Mouse (Mus musculus) splenic B cell, adult 2 months (primary cell): Measurements from ENCODE around the gene Cbwd1.

Source experiments
- DNase-seq: peaks from one replicate; pipeline ENCODE4 v3.0.0-alpha.2; 2011; ENCODE audit warnings: low read depth, low spot score
- H3K27me3 ChIP-seq: 2 replicates; pipeline ENCODE4 v1.6.1; 2012; ENCODE audit warnings: mild to moderate bottlenecking, low read length, moderate library complexity, mixed read lengths; ENCODE audit not compliant: control insufficient read depth, poor library complexity, insufficient read depth, severe bottlenecking
- H3K36me3 ChIP-seq: 2 replicates; pipeline ENCODE4 v1.6.1; 2012; ENCODE audit warnings: mild to moderate bottlenecking, low read length, moderate library complexity, mixed read lengths; ENCODE audit not compliant: control insufficient read depth, poor library complexity, insufficient read depth, severe bottlenecking

The Cbwd1 gene

GRCm38 (mm10) chr19:24987355-24987754 lies 25.9 kb upstream of the Cbwd1 start:
- no peaks in the 10 kb centered on the region for H3K27me3 ChIP-seq
- no peaks in the 10 kb centered on the region for H3K36me3 ChIP-seq
- DNase-seq: no peak

GRCm38 (mm10) chr19:24985045-24985444 lies 23.6 kb upstream of the Cbwd1 start:
- no peaks in the 10 kb centered on the region for H3K27me3 ChIP-seq
- DNase-seq: no peak
- H3K36me3 ChIP-seq: no peaks in the 10 kb centered on the region

- no peak for DNase-seq
- H3K36me3 ChIP-seq: no peaks in the 10 kb centered on the region
- H3K27me3 ChIP-seq: no peaks in the 10 kb centered on the region
Observed at GRCm38 (mm10) chr19:24983857-24984498, 22.6 kb upstream of the Cbwd1 start.

- no peak for DNase-seq
- no peaks in the 10 kb centered on the region for H3K36me3 ChIP-seq
- H3K27me3 ChIP-seq: no peaks in the 10 kb centered on the region
Observed at GRCm38 (mm10) chr19:24983050-24983449, 21.6 kb upstream of the Cbwd1 start.

- H3K36me3 ChIP-seq: no peaks in the 10 kb centered on the region
- DNase-seq: no peak
Observed at GRCm38 (mm10) chr19:24981294-24981693, 19.9 kb upstream of the Cbwd1 start.

GRCm38 (mm10) chr19:24978852-24979842 lies 17.7 kb upstream of the Cbwd1 start:
- no peaks in the 10 kb centered on the region for H3K36me3 ChIP-seq
- DNase-seq: no peak
- no peaks in the 10 kb centered on the region for H3K27me3 ChIP-seq

More at GRCm38 (mm10) chr19:24981294-24981693, 19.9 kb upstream of the Cbwd1 start:
- no peaks in the 10 kb centered on the region for H3K27me3 ChIP-seq

GRCm38 (mm10) chr19:24977991-24978390 lies 16.6 kb upstream of the Cbwd1 start:
- Histone ChIP-seq H3K27me3 (no peaks in the 10 kb centered on the region), H3K36me3 (no peaks in the 10 kb centered on the region)
- no peak for DNase-seq

- DNase-seq: no peak
- Histone ChIP-seq H3K36me3 (no peaks in the 10 kb centered on the region), H3K27me3 (no peaks in the 10 kb centered on the region)
Observed at GRCm38 (mm10) chr19:24972701-24973390, 11.4 kb upstream of the Cbwd1 start.

GRCm38 (mm10) chr19:24971307-24971706 lies 9.9 kb upstream of the Cbwd1 start:
- DNase-seq: peak; percentile 64
- no peaks in the 10 kb centered on the region for H3K27me3 ChIP-seq

GRCm38 (mm10) chr19:24966941-24967340 lies 5.5 kb upstream of the Cbwd1 start:
- H3K27me3 ChIP-seq: no peaks in the 10 kb centered on the region
- DNase-seq: no peak
- no peaks in the 10 kb centered on the region for H3K36me3 ChIP-seq

More at GRCm38 (mm10) chr19:24971307-24971706, 9.9 kb upstream of the Cbwd1 start:
- no peaks in the 10 kb centered on the region for H3K36me3 ChIP-seq

GRCm38 (mm10) chr19:24966203-24966602 lies 4.8 kb upstream of the Cbwd1 start:
- Histone ChIP-seq H3K27me3 (no peaks in the 10 kb centered on the region), H3K36me3 (no peaks in the 10 kb centered on the region)
- peak; percentile 30 for DNase-seq

- Histone ChIP-seq H3K36me3 (no peaks in the 10 kb centered on the region; the same call in 1 of the 2 replicates), H3K27me3 (no peaks in the 10 kb centered on the region)
- DNase-seq: peak; percentile 85
Observed at GRCm38 (mm10) chr19:24958531-24958930, 2.9 kb downstream of the Cbwd1 start.

- no peaks in the 10 kb centered on the region for H3K27me3 ChIP-seq
- H3K36me3 ChIP-seq: no peaks in the 10 kb centered on the region; the same call in 1 of the 2 replicates
- no peak for DNase-seq
Observed at GRCm38 (mm10) chr19:24945521-24946262, 15.7 kb downstream of the Cbwd1 start.

GRCm38 (mm10) chr19:24937084-24937483 lies 24.3 kb downstream of the Cbwd1 start:
- DNase-seq: no peak
- no peaks in the 10 kb centered on the region for H3K27me3 ChIP-seq

More at GRCm38 (mm10) chr19:24937084-24937483, 24.3 kb downstream of the Cbwd1 start:
- no peaks in the 10 kb centered on the region; the same call in 1 of the 2 replicates for H3K36me3 ChIP-seq
